Mouse (Mus musculus): ENCODE measurements around the gene Sprtn. TPM values are rescaled to one million over a fixed set of nuclear protein-coding genes. Genes with fewer than 3 reads are reported as not detected.
A peak's percentile ranks its signal among the peaks of the same experiment; 100 is the strongest.

Sprtn gene
- polyA plus RNA-seq, 1 experiment from 2014 or later = 12.6 TPM

- Histone ChIP-seq H3K27ac (replicated peaks) (peak overlapping the region; percentile 93), H3K36me3 (no peaks in the 10 kb centered on the region), H3K4me3 (replicated peaks) (peak overlapping the region; percentile 89), H3K4me1 (peaks cover 30% of the 10 kb centered on the region), H3K4me2 (replicated peaks) (peak overlapping the region; percentile 86), H3K9me3 (replicated peaks) (no peaks in the 10 kb centered on the region), H3K9ac (peak overlapping the region; percentile 83), H3K27me3 (no peaks in the 10 kb centered on the region)
- 0 out of 2 replicates have a peak, but pooled peaks have one; percentile 17 for ATAC-seq (ENCODE audit: insufficient number of reproducible peaks, low FRiP score, low TSS enrichment, low read depth)
- 0% methylated on average over 29 of the region's 62 CpGs for WGBS
Observed at GRCm38 (mm10) chr8:124948733-124949111, 51.0 kb downstream of the Sprtn start.

GRCm38 (mm10) chr8:124949209-124950068 is 51.8 kb downstream of the Sprtn start, which contains the start of gene Egln1:
Gene Egln1 (minus strand): TSS chr8:124949324.
- H3K9me3 ChIP-seq (replicated peaks) = no peaks in the 10 kb centered on the region
- peak; percentile 89 for ATAC-seq (ENCODE audit: insufficient number of reproducible peaks, low FRiP score, low TSS enrichment, low read depth)
- no peaks in the 10 kb centered on the region for H3K27me3 ChIP-seq
- H3K27ac ChIP-seq (replicated peaks) = peak within 1 kb of the TSS; percentile 93
- peak within 1 kb of the TSS; percentile 86 for H3K4me2 ChIP-seq (replicated peaks)
- H3K36me3 ChIP-seq = no peaks in the 10 kb centered on the region
- H3K9ac ChIP-seq = peak within 1 kb of the TSS; percentile 83
- H3K4me1 ChIP-seq = peaks cover 30% of the 10 kb centered on the region
- WGBS = under 1% methylated on average over 55 of the region's 98 CpGs
- peak within 1 kb of the TSS; percentile 89 for H3K4me3 ChIP-seq (replicated peaks)

GRCm38 (mm10) chr8:124950069-124950456 is 52.4 kb downstream of the Sprtn start:
- Histone ChIP-seq H3K27me3 (no peaks in the 10 kb centered on the region), H3K9me3 (replicated peaks) (no peaks in the 10 kb centered on the region), H3K4me3 (replicated peaks) (peak overlapping the region; percentile 89), H3K9ac (peak overlapping the region; percentile 78; the same call in 1 of the 2 replicates), H3K36me3 (no peaks in the 10 kb centered on the region), H3K4me2 (replicated peaks) (peak overlapping the region; percentile 86), H3K4me1 (peaks cover 30% of the 10 kb centered on the region), H3K27ac (replicated peaks) (peak overlapping the region; percentile 93)
- ATAC-seq (ENCODE audit: insufficient number of reproducible peaks, low FRiP score, low TSS enrichment, low read depth) = no peak
- 27% methylated on average over 10 of the region's 10 CpGs for WGBS

GRCm38 (mm10) chr8:124950865-124951264 is 53.2 kb downstream of the Sprtn start:
- Histone ChIP-seq H3K27ac (replicated peaks) (peak overlapping the region; percentile 93; the same call in 1 of the 2 replicates), H3K36me3 (no peaks in the 10 kb centered on the region), H3K4me1 (peaks cover 25% of the 10 kb centered on the region), H3K9ac (no peak overlapping the region), H3K9me3 (replicated peaks) (no peaks in the 10 kb centered on the region), H3K4me3 (replicated peaks) (peak overlapping the region; percentile 89), H3K27me3 (no peaks in the 10 kb centered on the region), H3K4me2 (replicated peaks) (peak overlapping the region; percentile 86)
- ATAC-seq (ENCODE audit: insufficient number of reproducible peaks, low FRiP score, low TSS enrichment, low read depth) = no peak
- 27% methylated on average over 2 of the region's 2 CpGs for WGBS

GRCm38 (mm10) chr8:124953188-124953587 is 55.5 kb downstream of the Sprtn start:
- H3K4me3 ChIP-seq (replicated peaks) = no peak overlapping the region
- WGBS = 82% methylated on average over 7 of the region's 7 CpGs
- H3K27me3 ChIP-seq = no peaks in the 10 kb centered on the region
- peaks cover 11% of the 10 kb centered on the region for H3K4me1 ChIP-seq
- H3K9ac ChIP-seq = no peak overlapping the region
- H3K4me2 ChIP-seq (replicated peaks) = no peak overlapping the region
- H3K9me3 ChIP-seq (replicated peaks) = no peaks in the 10 kb centered on the region
- ATAC-seq (ENCODE audit: insufficient number of reproducible peaks, low FRiP score, low TSS enrichment, low read depth) = no peak
- no peak overlapping the region for H3K27ac ChIP-seq (replicated peaks)
- no peaks in the 10 kb centered on the region for H3K36me3 ChIP-seq

GRCm38 (mm10) chr8:124954572-124955082 is 56.9 kb downstream of the Sprtn start:
- no peak overlapping the region for H3K4me2 ChIP-seq (replicated peaks)
- H3K9ac ChIP-seq = no peak overlapping the region
- no peaks in the 10 kb centered on the region for H3K9me3 ChIP-seq (replicated peaks)
- no peaks in the 10 kb centered on the region for H3K36me3 ChIP-seq
- WGBS = 65% methylated on average over 8 of the region's 8 CpGs
- H3K4me1 ChIP-seq = peaks cover 14% of the 10 kb centered on the region
- no peak overlapping the region for H3K4me3 ChIP-seq (replicated peaks)
- no peaks in the 10 kb centered on the region for H3K27me3 ChIP-seq
- H3K27ac ChIP-seq (replicated peaks) = no peak overlapping the region
- ATAC-seq (ENCODE audit: insufficient number of reproducible peaks, low FRiP score, low TSS enrichment, low read depth) = no peak

Other genes with a start within 250 kb of the Sprtn start
- gene 2310022B05Rik, start 234.5 kb upstream of the Sprtn start, polyA plus RNA-seq (2015; fragmentation: Nextera tagmentation; extraction: Ambion mirVana) = 37.3 and 38.6 TPM in 2 replicates
- 39.7 and 41.2 TPM in 2 replicates for gene Ttc13, start 175.9 kb upstream of the Sprtn start, polyA plus RNA-seq (2015; fragmentation: Nextera tagmentation; extraction: Ambion mirVana)
- gene Arv1, start 175.7 kb upstream of the Sprtn start, polyA plus RNA-seq (2015; fragmentation: Nextera tagmentation; extraction: Ambion mirVana) = 19.4 and 21.6 TPM in 2 replicates
- gene Fam89a, start 146.1 kb upstream of the Sprtn start, polyA plus RNA-seq (2015; fragmentation: Nextera tagmentation; extraction: Ambion mirVana) = 5.4 and 6.6 TPM in 2 replicates
- gene Trim67, start 104.8 kb upstream of the Sprtn start, polyA plus RNA-seq (2015; fragmentation: Nextera tagmentation; extraction: Ambion mirVana) = 0.13 and 0.17 TPM in 2 replicates
- 85.8 and 87.1 TPM in 2 replicates for gene Gnpat, start 34.9 kb upstream of the Sprtn start, polyA plus RNA-seq (2015; fragmentation: Nextera tagmentation; extraction: Ambion mirVana)
- 41.8 and 42.4 TPM in 2 replicates for gene 2810004N23Rik, start 34.8 kb upstream of the Sprtn start, polyA plus RNA-seq (2015; fragmentation: Nextera tagmentation; extraction: Ambion mirVana)
- 8.9 and 9.5 TPM in 2 replicates for gene Exoc8, start 181 bp upstream of the Sprtn start, polyA plus RNA-seq (2015; fragmentation: Nextera tagmentation; extraction: Ambion mirVana)
- 13.6 and 15.6 TPM in 2 replicates for gene Egln1, start 51.4 kb downstream of the Sprtn start, polyA plus RNA-seq (2015; fragmentation: Nextera tagmentation; extraction: Ambion mirVana)
- 125 and 131 TPM in 2 replicates for gene Tsnax, start 115.1 kb downstream of the Sprtn start, polyA plus RNA-seq (2015; fragmentation: Nextera tagmentation; extraction: Ambion mirVana)
- 1.9 and 3.3 TPM in 2 replicates for gene Disc1, start 156.3 kb downstream of the Sprtn start, polyA plus RNA-seq (2015; fragmentation: Nextera tagmentation; extraction: Ambion mirVana)

Measured in embryonic facial prominence, embryonic 15.5 days (tissue).